9 mouse cellular contexts compared by ENCODE assay signal in the genomic region with DNA sequence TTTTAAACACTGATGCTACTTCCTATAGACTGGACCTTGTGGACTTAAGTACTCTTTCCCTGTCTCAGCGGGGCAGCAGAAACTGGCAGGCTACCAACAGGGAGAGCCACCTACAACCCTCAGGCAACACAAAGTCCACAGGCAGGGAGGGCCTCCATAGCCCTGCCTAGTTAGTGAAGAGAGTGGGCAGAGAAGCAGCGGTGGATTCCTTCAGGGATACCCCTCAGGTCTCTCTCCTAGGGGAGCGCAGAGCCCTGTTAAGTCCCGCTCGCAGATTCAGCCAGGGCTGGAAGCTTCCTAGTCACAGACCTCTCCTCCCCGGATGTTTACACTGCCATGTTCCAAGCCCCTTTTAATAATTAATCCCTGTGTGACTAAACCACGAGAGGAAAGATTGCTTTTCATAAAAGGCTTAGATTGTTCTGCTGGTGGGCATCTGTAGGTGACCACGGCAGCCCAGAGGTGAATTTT.
DNase-seq lines count a peak whose midpoint lies in the region; ATAC-seq lines count a peak whose summit lies in the region.
"Had no signal": no experiment of that assay in that cellular context is flagged by ENCODE, and none has a peak within 500 bp of the region (broad histone marks: within the 10 kb centered on the region; RNA-seq: fewer than 3 reads in every experiment).

No protein-coding gene starts in this region.

- peak overlapping the region; percentile 61 for H3K4me2 ChIP-seq in heart, embryonic 14.5 days (ENCODE audit: low read length)
- H3K4me2 ChIP-seq in midbrain, embryonic 12.5 days (replicated peaks), result peak overlapping the region; percentile 26

- peak overlapping the region; percentile 7 to 10; a peak in 3 of 4 replicates for H3K4me3 ChIP-seq in heart, embryonic 14.5 days (ENCODE audit: control insufficient read depth in 1 of 2, insufficient read depth in 1 of 2, low read depth in 1 of 2, low read length in 2 of 2)
- H3K4me3 ChIP-seq in midbrain, embryonic 12.5 days, result no peak overlapping the region

- H3K27me3 ChIP-seq in heart, embryonic 14.5 days (ENCODE audit: control insufficient read depth, insufficient read depth, low read length), result peaks cover 11% of the 10 kb centered on the region
- no peaks in the 10 kb centered on the region for H3K27me3 ChIP-seq in midbrain, embryonic 12.5 days

- H3K9ac ChIP-seq in heart, embryonic 14.5 days (ENCODE audit: low read length), result peak overlapping the region; percentile 54
- no peak overlapping the region for H3K9ac ChIP-seq in midbrain, embryonic 12.5 days (replicated peaks)

- H3K36me3 ChIP-seq in heart, embryonic 14.5 days (ENCODE audit: control insufficient read depth, insufficient read depth, low read length), result no peaks in the 10 kb centered on the region
- no peaks in the 10 kb centered on the region for H3K36me3 ChIP-seq in midbrain, embryonic 12.5 days

- WGBS in heart, embryonic 14.5 days, result 9% methylated on average over 8 of the region's 8 CpGs
- WGBS in midbrain, embryonic 12.5 days, result 23% methylated on average over 8 of the region's 8 CpGs

- H3K4me1 ChIP-seq in heart, embryonic 14.5 days (ENCODE audit: control insufficient read depth in 2 of 2, insufficient read depth in 2 of 2, low read length in 2 of 2), result peaks cover 20 to 35% of the 10 kb centered on the region in 2 experiments
- H3K4me1 ChIP-seq in midbrain, embryonic 12.5 days, result peaks cover 21% of the 10 kb centered on the region

- peak; percentile 38 for DNase-seq in 416B (ENCODE audit: low read depth)
- peak; percentile 35 for DNase-seq in cerebellum, adult 8-10 months
- DNase-seq in kidney, postnatal 10 days, result peak; percentile 81
- DNase-seq in thymus, postnatal 4 days, result no peak
- no peak for DNase-seq in spleen, adult 12 weeks (ENCODE audit: low spot score)
- DNase-seq in thymus, postnatal 36 days, result no peak

- H3K9me3 ChIP-seq in heart, embryonic 14.5 days (ENCODE audit: control insufficient read depth, low read length), result no peaks in the 10 kb centered on the region
- no peaks in the 10 kb centered on the region for H3K9me3 ChIP-seq in midbrain, embryonic 12.5 days

- peak; percentile 29; the same call in 1 of the 2 replicates for ATAC-seq in heart, embryonic 14.5 days (ENCODE audit: insufficient number of reproducible peaks, insufficient read depth, low FRiP score, low read depth)
- ATAC-seq in midbrain, embryonic 12.5 days (ENCODE audit: low FRiP score, low read depth), result peak; percentile 42

- H3K27ac ChIP-seq in heart, embryonic 14.5 days (replicated peaks in 1 of 2; ENCODE audit: control insufficient read depth in 1 of 2, insufficient read depth in 1 of 2, low read depth in 2 of 2, low read length in 2 of 2), result peak overlapping the region; percentile 43 to 78
- peak overlapping the region; percentile 63 for H3K27ac ChIP-seq in midbrain, embryonic 12.5 days (replicated peaks)
- H3K27ac ChIP-seq: macrophage had no signal

Comparison
In these comparisons a context has a peak if more than half of its experiments do, and no peak if none do; other contexts are left out.
1. DNase-seq: peak in 416B (single experiment), cerebellum, adult 8-10 months (single experiment) and kidney, postnatal 10 days (single experiment); none in thymus, postnatal 4 days (single experiment), spleen, adult 12 weeks (single experiment) and thymus, postnatal 36 days (0 of 2).